Mouse (Mus musculus) WW6 (cell line): ENCODE measurements around the gene Fuca1.

Source experiments
- DNase-seq: peaks from one replicate; pipeline ENCODE4 v3.0.0-alpha.2; 2013; ENCODE audit warnings: low read depth, low spot score

Fuca1 gene

GRCm38 (mm10) chr4:135951505-135951904, 31.0 kb downstream of the Fuca1 start:
- no peak for DNase-seq

GRCm38 (mm10) chr4:135953179-135953578, 32.6 kb downstream of the Fuca1 start:
- DNase-seq: no peak

GRCm38 (mm10) chr4:135954241-135954640, 33.7 kb downstream of the Fuca1 start:
- no peak for DNase-seq

GRCm38 (mm10) chr4:135955886-135956285, 35.4 kb downstream of the Fuca1 start:
- DNase-seq: no peak

- no peak for DNase-seq
These were observed 37.8 kb downstream of the Fuca1 start for GRCm38 (mm10) chr4:135958354-135958753.

- DNase-seq: no peak
These were observed 40.2 kb downstream of the Fuca1 start for GRCm38 (mm10) chr4:135960717-135961116.

- no peak for DNase-seq
These were observed 41.2 kb downstream of the Fuca1 start for GRCm38 (mm10) chr4:135961709-135962108.

GRCm38 (mm10) chr4:135962198-135962597, 41.7 kb downstream of the Fuca1 start:
- DNase-seq: no peak

GRCm38 (mm10) chr4:135962946-135963345, 42.4 kb downstream of the Fuca1 start:
- DNase-seq: no peak

- DNase-seq: peak; percentile 96
These were observed 43.1 kb downstream of the Fuca1 start, which contains the start of gene Gale for GRCm38 (mm10) chr4:135963457-135964193. TSS of gene Gale (plus strand) at chr4:135963727.

GRCm38 (mm10) chr4:135964426-135964825, 43.9 kb downstream of the Fuca1 start:
- DNase-seq: no peak

GRCm38 (mm10) chr4:135965113-135965512, 44.6 kb downstream of the Fuca1 start:
- no peak for DNase-seq

GRCm38 (mm10) chr4:135966283-135966682, 45.7 kb downstream of the Fuca1 start:
- DNase-seq: no peak

GRCm38 (mm10) chr4:135967086-135967760, 46.7 kb downstream of the Fuca1 start:
- no peak for DNase-seq

- DNase-seq: no peak
These were observed 47.8 kb downstream of the Fuca1 start for GRCm38 (mm10) chr4:135968271-135968869.

- DNase-seq: no peak
These were observed 48.7 kb downstream of the Fuca1 start for GRCm38 (mm10) chr4:135969070-135969750.

- no peak for DNase-seq
These were observed 50.0 kb downstream of the Fuca1 start for GRCm38 (mm10) chr4:135970585-135970984.

GRCm38 (mm10) chr4:135971805-135972555, 51.4 kb downstream of the Fuca1 start:
- DNase-seq: no peak

- DNase-seq: no peak
These were observed 52.0 kb downstream of the Fuca1 start, which contains the start of gene Lypla2 for GRCm38 (mm10) chr4:135972556-135972906. TSS of gene Lypla2 (minus strand) at chr4:135972626.

- DNase-seq: no peak
These were observed 52.6 kb downstream of the Fuca1 start for GRCm38 (mm10) chr4:135972911-135973811.
